Mouse (Mus musculus) hindbrain, embryonic 15.5 days (tissue): ENCODE data around the gene Mgat4e. TPM values are rescaled to one million over a fixed set of nuclear protein-coding genes. Genes with fewer than 3 reads are reported as not detected.
"Not testable (repeated sequence)": the region's sequence is repeated elsewhere in the genome, so short reads cannot be mapped to it uniquely, and the experiment has no call there.

Source experiments
- ATAC-seq: fragments of 200-750 bp; cut with Nextera tagmentation; 2 replicates; pipeline ENCODE4 v1.8.0; 2017; ENCODE audit warnings: low read depth, moderate number of reproducible peaks, moderate TSS enrichment; ENCODE audit not compliant: low FRiP score
- H3K27ac ChIP-seq: fragments of 300-500 bp; sonication (generic); replicated peaks from 2 replicates; pipeline ENCODE4 v1.5.1; 2015; ENCODE audit warnings: mild to moderate bottlenecking, inconsistent platforms
- H3K27me3 ChIP-seq: fragments of 300-500 bp; sonication (generic); 2 replicates; pipeline ENCODE4 v1.6.1; 2015; ENCODE audit warnings: control low read depth, inconsistent platforms
- H3K36me3 ChIP-seq: fragments of 300-500 bp; sonication (generic); 2 replicates; pipeline ENCODE4 v1.6.1; 2015; ENCODE audit warnings: control low read depth, inconsistent platforms
- H3K4me1 ChIP-seq: fragments of 300-500 bp; sonication (generic); replicated peaks from 2 replicates; pipeline ENCODE4 v1.6.1; 2015; ENCODE audit warnings: control low read depth, inconsistent platforms
- H3K4me2 ChIP-seq: fragments of 300-500 bp; sonication (generic); 2 replicates; pipeline ENCODE4 v1.6.1; 2015; ENCODE audit warnings: moderate library complexity, mild to moderate bottlenecking, inconsistent platforms
- H3K4me3 ChIP-seq: fragments of 300-500 bp; sonication (generic); 2 replicates; pipeline ENCODE4 v1.5.1; 2015; ENCODE audit warnings: mild to moderate bottlenecking, inconsistent platforms
- H3K9ac ChIP-seq: fragments of 300-500 bp; sonication (generic); 2 replicates; pipeline ENCODE4 v1.6.1; 2015; ENCODE audit warnings: inconsistent platforms
- H3K9me3 ChIP-seq: fragments of 300-500 bp; sonication (generic); 2 replicates; pipeline ENCODE4 v1.6.1; 2016; ENCODE audit warnings: control low read depth, inconsistent platforms
- WGBS: fragments of 180-500 bp; shearing (Covaris S2); methylation state at CpG from one replicate; pipeline ENCODE4 v1.1.7; 2015; 5-methylcytosine and 5-hydroxymethylcytosine counted together
- polyA plus RNA-seq: library from polyadenylated mRNA; unstranded; fragments of >200 nt; fragmentation: Nextera tagmentation; extraction: Ambion mirVana; gene quantifications from 2 replicates; pipeline ENCODE4 v1.2.1, GENCODE M21; 2015

The Mgat4e gene
- polyA plus RNA-seq, 1 experiment from 2014 or later: not detected

GRCm38 (mm10) chr1:134520001-134520721 lies 29.3 kb downstream of the Mgat4e start:
- Histone ChIP-seq H3K9me3 (no peaks in the 10 kb centered on the region), H3K27ac (no peak overlapping the region), H3K4me3 (no peak overlapping the region), H3K27me3 (no peaks in the 10 kb centered on the region), H3K9ac (no peak overlapping the region), H3K4me1 (peaks cover 7% of the 10 kb centered on the region), H3K36me3 (no peaks in the 10 kb centered on the region), H3K4me2 (no peak overlapping the region)
- no peak for ATAC-seq
- WGBS: 83% methylated on average over 8 of the region's 8 CpGs

DNA sequence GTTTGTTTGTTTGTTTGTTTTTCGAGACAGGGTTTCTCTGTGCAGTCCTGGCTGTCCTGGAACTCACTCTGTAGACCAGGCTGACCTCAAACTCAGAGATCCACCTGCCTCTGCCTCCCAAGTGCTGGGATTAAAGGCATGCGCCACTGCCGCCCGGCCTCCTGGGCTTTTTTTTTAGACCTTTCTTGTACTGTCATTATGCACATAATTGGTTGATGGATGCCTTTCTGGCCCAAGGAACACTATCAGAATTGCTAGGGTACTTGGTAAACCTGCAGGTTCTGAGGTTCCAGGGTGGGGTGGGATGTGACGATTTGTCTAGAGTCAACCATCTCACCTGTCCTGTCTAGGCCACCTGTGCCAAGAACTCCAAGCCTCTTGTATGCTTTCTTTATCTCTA lies 30.3 kb downstream of the Mgat4e start:
- H3K9ac ChIP-seq, H3K27me3 ChIP-seq, H3K27ac ChIP-seq, H3K4me3 ChIP-seq, H3K4me1 ChIP-seq, H3K36me3 ChIP-seq, H3K4me2 ChIP-seq, ATAC-seq, H3K9me3 ChIP-seq: not testable (repeated sequence)
- WGBS: 92% methylated on average over 5 of the region's 5 CpGs

DNA sequence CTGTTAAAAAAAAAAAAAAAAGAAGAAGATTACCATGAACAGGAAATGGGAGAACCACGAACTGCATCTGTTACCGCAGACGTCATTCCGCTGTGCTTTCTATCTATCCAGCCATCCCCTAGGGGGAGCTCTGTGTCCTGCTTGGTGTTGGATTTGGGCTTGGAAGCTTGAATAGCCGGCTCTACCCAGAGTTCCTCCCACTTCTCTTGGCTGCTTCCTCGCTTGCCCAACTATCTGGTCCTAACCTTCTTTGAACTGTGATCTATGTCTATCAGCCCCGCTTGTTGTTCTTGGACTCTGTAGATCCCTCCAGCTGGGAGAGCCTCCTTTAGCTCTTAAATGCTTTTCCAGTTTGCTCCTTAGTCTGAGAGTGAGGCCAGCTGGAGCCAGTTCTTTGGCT lies 30.8 kb downstream of the Mgat4e start:
- 0 out of 2 replicates have a peak, but pooled peaks cover 7% of the 10 kb centered on the region for H3K27me3 ChIP-seq
- no peaks in the 10 kb centered on the region for H3K9me3 ChIP-seq
- H3K4me2 ChIP-seq: no peak overlapping the region
- no peak overlapping the region for H3K4me3 ChIP-seq
- 11% methylated on average over 7 of the region's 7 CpGs for whole genome bisulfite sequencing
- ATAC-seq: no peak
- no peak overlapping the region for H3K9ac ChIP-seq
- no peak overlapping the region for H3K27ac ChIP-seq
- peaks cover 12% of the 10 kb centered on the region for H3K4me1 ChIP-seq
- no peaks in the 10 kb centered on the region for H3K36me3 ChIP-seq

- not testable (repeated sequence) for ATAC-seq, H3K36me3 ChIP-seq, H3K9ac ChIP-seq, H3K27ac ChIP-seq, H3K27me3 ChIP-seq, H3K4me2 ChIP-seq, H3K9me3 ChIP-seq, H3K4me3 ChIP-seq
- WGBS: 94% methylated on average over 14 of the region's 14 CpGs
- peaks cover 20% of the 10 kb centered on the region for H3K4me1 ChIP-seq
Observed at GRCm38 (mm10) chr1:134517841-134518240, 31.6 kb downstream of the Mgat4e start.

DNA sequence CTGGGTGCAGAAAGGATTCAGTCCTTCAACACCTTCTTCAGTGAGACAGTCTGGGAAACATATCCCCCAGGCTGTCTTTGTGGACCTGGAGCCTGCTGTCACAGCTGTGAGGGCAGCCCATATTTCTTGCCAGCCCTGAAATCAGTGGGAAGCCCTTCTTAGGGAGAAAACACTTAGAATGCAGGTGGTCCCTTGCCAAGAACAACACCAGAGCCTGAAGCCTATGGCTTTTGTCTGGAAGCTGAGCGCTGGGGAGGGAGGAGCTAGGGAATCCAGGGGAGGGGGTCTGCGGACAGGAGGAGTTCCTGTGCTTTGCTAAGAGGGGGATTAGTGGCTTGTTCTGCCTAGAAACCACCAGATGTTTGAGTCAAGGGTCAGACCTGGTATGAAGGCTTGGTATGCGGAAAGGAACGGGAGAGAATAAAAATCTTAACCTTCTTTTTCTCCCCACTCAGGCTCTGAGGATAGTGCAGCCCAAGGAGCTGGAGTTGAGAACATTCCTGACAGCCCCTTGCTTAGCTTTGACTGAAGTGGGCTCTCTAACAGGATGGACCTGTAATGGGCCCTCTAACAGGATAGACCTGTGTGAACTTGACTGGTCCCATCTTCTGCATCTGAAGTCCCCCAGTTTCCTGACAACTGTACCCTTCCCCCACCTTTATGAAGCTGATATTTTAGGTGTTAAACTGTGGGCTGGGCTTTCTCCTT lies 32.8 kb downstream of the Mgat4e start:
- Histone ChIP-seq H3K36me3 (no peaks in the 10 kb centered on the region), H3K9ac (no peak overlapping the region), H3K4me2 (0 out of 2 replicates have a peak overlapping the region, but pooled peaks have one; percentile 4), H3K4me1 (peaks cover 24% of the 10 kb centered on the region), H3K27ac (0 out of 2 replicates have a peak overlapping the region, but pooled peaks have one; percentile 45), H3K9me3 (no peaks in the 10 kb centered on the region), H3K27me3 (0 out of 2 replicates have a peak, but pooled peaks cover 7% of the 10 kb centered on the region), H3K4me3 (no peak overlapping the region)
- ATAC-seq: no peak
- WGBS: 20% methylated on average over 4 of the region's 4 CpGs

DNA sequence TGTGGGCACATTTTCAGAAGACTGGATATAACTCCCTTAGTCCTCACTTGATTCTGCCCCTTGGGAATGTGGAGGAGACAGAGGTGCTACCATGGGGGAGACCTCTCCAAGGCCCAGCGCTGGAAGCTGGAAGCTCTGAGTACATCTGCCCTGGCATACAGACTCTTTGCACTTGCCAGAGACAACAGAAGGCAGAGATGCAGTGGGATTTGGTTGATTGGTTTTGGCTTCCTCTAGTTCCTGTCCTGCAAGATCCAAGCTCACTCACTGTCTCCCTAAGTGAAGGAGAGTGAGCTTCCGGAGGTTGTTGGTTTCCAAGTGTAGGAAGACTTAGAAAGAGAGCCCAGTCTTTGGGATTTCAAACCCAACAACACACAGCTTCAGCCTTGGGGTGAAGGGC lies 33.6 kb downstream of the Mgat4e start:
- H3K4me1 ChIP-seq: peaks cover 24% of the 10 kb centered on the region
- 0 out of 2 replicates have a peak, but pooled peaks cover 7% of the 10 kb centered on the region for H3K27me3 ChIP-seq
- no peaks in the 10 kb centered on the region for H3K9me3 ChIP-seq
- no peak overlapping the region for H3K27ac ChIP-seq
- no peak overlapping the region for H3K4me2 ChIP-seq
- 66% methylated on average over 2 of the region's 2 CpGs for WGBS
- no peak overlapping the region for H3K9ac ChIP-seq
- H3K4me3 ChIP-seq: no peak overlapping the region
- no peaks in the 10 kb centered on the region for H3K36me3 ChIP-seq
- ATAC-seq: no peak

DNA sequence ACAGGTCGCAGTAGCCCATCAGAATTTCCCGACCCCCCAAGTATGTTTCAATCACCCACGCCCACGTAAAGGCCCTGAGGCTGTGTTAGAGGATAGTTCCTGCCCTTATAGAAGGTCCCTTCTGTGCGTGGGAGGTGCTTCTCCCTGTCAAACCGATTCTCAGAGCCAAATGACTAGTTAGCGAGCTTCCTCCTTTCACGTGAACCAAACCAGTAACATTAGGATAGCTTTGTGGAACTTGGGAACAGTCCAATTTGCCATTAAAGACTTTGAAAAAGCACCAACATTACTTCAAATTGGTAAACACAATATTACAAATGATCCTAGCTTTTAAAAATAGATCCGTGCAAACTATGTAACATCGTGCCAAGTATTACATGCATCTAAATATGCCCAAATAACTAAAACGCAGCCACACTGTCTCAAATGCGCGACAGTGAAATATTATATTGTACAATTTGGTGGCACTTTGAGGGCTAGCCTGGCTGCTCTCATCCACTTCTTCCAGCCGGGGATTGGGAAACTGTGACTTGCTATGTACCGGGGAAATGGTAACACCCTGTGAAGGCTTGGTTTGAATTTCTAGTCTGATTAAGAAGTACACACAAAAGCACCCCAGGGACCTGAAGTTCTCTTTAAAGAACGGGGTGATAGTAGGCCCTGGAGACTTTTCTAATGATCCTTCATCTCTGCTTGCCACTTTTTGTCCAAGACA lies 35.4 kb downstream of the Mgat4e start:
- peaks cover 6% of the 10 kb centered on the region; the same call in 1 of the 2 replicates for H3K36me3 ChIP-seq
- ATAC-seq: no peak
- H3K4me1 ChIP-seq: peaks cover 24% of the 10 kb centered on the region
- no peak overlapping the region for H3K9ac ChIP-seq
- 0 out of 2 replicates have a peak, but pooled peaks cover 7% of the 10 kb centered on the region for H3K27me3 ChIP-seq
- no peak overlapping the region for H3K27ac ChIP-seq
- H3K4me2 ChIP-seq: peak overlapping the region; percentile 70
- peak overlapping the region; percentile 36 for H3K4me3 ChIP-seq
- 40% methylated on average over 16 of the region's 16 CpGs for WGBS
- no peaks in the 10 kb centered on the region for H3K9me3 ChIP-seq

GRCm38 (mm10) chr1:134513312-134513860 lies 36.1 kb downstream of the Mgat4e start:
- 1% methylated on average over 38 of the region's 38 CpGs for WGBS
- Histone ChIP-seq H3K36me3 (peaks cover 9% of the 10 kb centered on the region), H3K4me1 (peaks cover 24% of the 10 kb centered on the region), H3K4me3 (peak overlapping the region; percentile 36), H3K9me3 (no peaks in the 10 kb centered on the region), H3K9ac (peak overlapping the region; percentile 35), H3K27ac (no peak overlapping the region), H3K4me2 (peak overlapping the region; percentile 70), H3K27me3 (0 out of 2 replicates have a peak, but pooled peaks cover 7% of the 10 kb centered on the region)
- 0 out of 2 replicates have a peak, but pooled peaks have one; percentile 47 for ATAC-seq

DNA sequence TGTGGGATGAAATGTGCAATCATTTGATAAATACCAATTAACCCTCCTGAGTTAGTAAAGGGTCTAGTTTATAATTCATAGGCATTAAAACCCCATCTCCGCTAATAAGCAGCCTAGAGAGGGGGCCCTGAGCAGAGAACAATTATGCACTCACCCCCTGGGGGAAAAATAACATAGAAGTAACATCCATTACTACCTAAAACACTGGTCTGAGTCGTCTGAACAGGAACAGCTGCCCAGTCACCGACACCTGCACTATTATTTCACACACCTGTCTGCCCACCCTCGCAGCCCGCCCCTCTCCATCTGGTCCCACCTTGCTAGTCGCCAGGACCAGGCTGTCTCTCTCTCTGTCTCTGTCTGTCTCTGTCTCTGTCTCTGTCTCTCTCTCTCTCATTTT lies 36.9 kb downstream of the Mgat4e start:
- 0 out of 2 replicates have a peak, but pooled peaks cover 7% of the 10 kb centered on the region for H3K27me3 ChIP-seq
- peaks cover 17% of the 10 kb centered on the region for H3K36me3 ChIP-seq
- no peak overlapping the region for H3K4me3 ChIP-seq
- no peaks in the 10 kb centered on the region for H3K9me3 ChIP-seq
- H3K4me1 ChIP-seq: peaks cover 24% of the 10 kb centered on the region
- ATAC-seq: 0 out of 2 replicates have a peak, but pooled peaks have one; percentile 33
- no peak overlapping the region for H3K27ac ChIP-seq
- H3K9ac ChIP-seq: no peak overlapping the region
- peak overlapping the region; percentile 70 for H3K4me2 ChIP-seq
- WGBS: 50% methylated on average over 6 of the region's 6 CpGs

GRCm38 (mm10) chr1:134512183-134512582 lies 37.3 kb downstream of the Mgat4e start:
- no peaks in the 10 kb centered on the region for H3K9me3 ChIP-seq
- 49% methylated on average over 4 of the region's 4 CpGs for WGBS
- 0 out of 2 replicates have a peak, but pooled peaks cover 7% of the 10 kb centered on the region for H3K27me3 ChIP-seq
- ATAC-seq: 0 out of 2 replicates have a peak, but pooled peaks have one; percentile 10
- peaks cover 24% of the 10 kb centered on the region for H3K4me1 ChIP-seq
- H3K27ac ChIP-seq: no peak overlapping the region
- H3K4me3 ChIP-seq: no peak overlapping the region
- peaks cover 21% of the 10 kb centered on the region for H3K36me3 ChIP-seq
- no peak overlapping the region for H3K9ac ChIP-seq
- no peak overlapping the region for H3K4me2 ChIP-seq

DNA sequence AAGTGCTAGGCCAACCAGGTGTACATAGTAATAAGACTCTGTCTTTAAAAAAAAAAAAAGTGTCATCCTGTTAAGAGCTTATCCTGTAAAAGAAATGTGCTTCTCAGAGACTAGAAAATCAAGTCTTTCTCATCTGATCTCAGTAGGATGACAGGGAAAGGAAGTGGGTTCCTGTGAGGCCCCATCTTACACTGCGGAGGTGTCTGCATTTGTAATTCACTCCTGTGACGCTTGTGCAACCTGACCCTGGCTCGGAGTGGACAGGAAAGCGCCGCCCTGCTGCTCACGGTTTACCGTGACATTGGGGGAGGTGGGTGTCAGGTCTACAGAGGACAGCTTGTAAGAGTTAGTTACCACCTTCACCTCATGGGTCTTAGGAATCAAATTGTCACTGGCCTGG lies 39.5 kb downstream of the Mgat4e start:
- no peak for ATAC-seq
- H3K36me3 ChIP-seq: peaks cover 35% of the 10 kb centered on the region
- no peak overlapping the region for H3K4me3 ChIP-seq
- 66% methylated on average over 7 of the region's 7 CpGs for WGBS
- no peaks in the 10 kb centered on the region for H3K9me3 ChIP-seq
- H3K27ac ChIP-seq: no peak overlapping the region
- H3K4me1 ChIP-seq: peaks cover 17% of the 10 kb centered on the region
- H3K4me2 ChIP-seq: no peak overlapping the region
- 0 out of 2 replicates have a peak, but pooled peaks cover 7% of the 10 kb centered on the region for H3K27me3 ChIP-seq
- H3K9ac ChIP-seq: no peak overlapping the region
